Mouse (Mus musculus): ENCODE data around the gene Dnah8. TPM values are rescaled to one million over a fixed set of nuclear protein-coding genes. Genes with fewer than 3 reads are reported as not detected.

The Dnah8 gene
- polyA plus RNA-seq, 1 experiment from 2014 or later: 3.1 TPM

DNA sequence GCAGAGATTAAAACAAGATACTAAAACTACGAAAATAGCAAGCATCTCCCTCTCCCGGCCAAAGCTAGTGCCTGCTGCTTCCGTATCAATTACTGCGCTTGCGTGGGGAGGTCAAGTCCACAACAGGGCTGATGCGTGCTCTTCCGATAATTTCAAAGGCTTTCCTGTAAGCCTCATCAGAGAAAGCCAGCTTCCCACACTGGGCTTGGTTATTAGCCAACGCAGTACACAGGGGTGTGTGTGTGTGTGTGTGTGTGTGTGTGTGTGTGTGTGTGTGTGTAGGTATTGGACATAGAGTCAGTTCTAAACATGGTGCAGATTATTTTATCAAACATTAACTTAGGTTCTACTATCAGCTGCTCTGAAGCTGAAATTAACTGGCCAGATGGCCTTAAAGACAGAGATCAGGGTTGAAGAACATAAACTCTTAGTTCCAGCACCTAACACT lies 17.5 kb upstream of the Dnah8 start:
- ATAC-seq (ENCODE audit: low FRiP score) (no peak), DNase-seq (ENCODE audit: low spot score) (no peak)
- 0 out of 2 replicates have a peak, but pooled peaks cover 6% of the 10 kb centered on the region for H3K4me1 ChIP-seq (replicated peaks; ENCODE audit: control insufficient read depth, insufficient read depth, low read length)
- H3K9ac ChIP-seq: no peak overlapping the region
- H3K4me3 ChIP-seq (replicated peaks; ENCODE audit: low read length): no peak overlapping the region
- no peak overlapping the region for H3K27ac ChIP-seq
- H3K27me3 ChIP-seq (ENCODE audit: control insufficient read depth, insufficient read depth, low read length): no peaks in the 10 kb centered on the region
- 91% methylated on average over 8 of the region's 8 CpGs for WGBS
- no peak overlapping the region for H3K4me2 ChIP-seq (replicated peaks)
- no peaks in the 10 kb centered on the region for H3K9me3 ChIP-seq (ENCODE audit: control insufficient read depth, low read length)
- peaks cover 11% of the 10 kb centered on the region for H3K36me3 ChIP-seq (replicated peaks; ENCODE audit: control insufficient read depth, insufficient read depth)

- H3K36me3 ChIP-seq (replicated peaks; ENCODE audit: control insufficient read depth, insufficient read depth): peaks cover 7% of the 10 kb centered on the region
- H3K27me3 ChIP-seq (ENCODE audit: control insufficient read depth, insufficient read depth, low read length): no peaks in the 10 kb centered on the region
- DNase-seq (ENCODE audit: low spot score) (no peak), ATAC-seq (ENCODE audit: low FRiP score) (no peak)
- no peak overlapping the region for H3K9ac ChIP-seq
- no peak overlapping the region for H3K4me3 ChIP-seq (replicated peaks; ENCODE audit: low read length)
- H3K27ac ChIP-seq: no peak overlapping the region
- H3K4me2 ChIP-seq (replicated peaks): no peak overlapping the region
- WGBS: 93% methylated on average over 7 of the region's 7 CpGs
- 0 out of 2 replicates have a peak, but pooled peaks cover 6% of the 10 kb centered on the region for H3K4me1 ChIP-seq (replicated peaks; ENCODE audit: control insufficient read depth, insufficient read depth, low read length)
- H3K9me3 ChIP-seq (ENCODE audit: control insufficient read depth, low read length): no peaks in the 10 kb centered on the region
These were observed 16.8 kb upstream of the Dnah8 start for GRCm38 (mm10) chr17:30607330-30607729.

GRCm38 (mm10) chr17:30607909-30608495 lies 16.2 kb upstream of the Dnah8 start:
- no peak overlapping the region for H3K4me3 ChIP-seq (replicated peaks; ENCODE audit: low read length)
- 53% methylated on average over 8 of the region's 8 CpGs for WGBS
- H3K27me3 ChIP-seq (ENCODE audit: control insufficient read depth, insufficient read depth, low read length): no peaks in the 10 kb centered on the region
- no peak overlapping the region for H3K9ac ChIP-seq
- H3K27ac ChIP-seq: no peak overlapping the region
- DNase-seq (ENCODE audit: low spot score): no peak
- H3K4me2 ChIP-seq (replicated peaks): no peak overlapping the region
- no peaks in the 10 kb centered on the region for H3K9me3 ChIP-seq (ENCODE audit: control insufficient read depth, low read length)
- peaks cover 2% of the 10 kb centered on the region; the same call in 1 of the 2 replicates for H3K36me3 ChIP-seq (replicated peaks; ENCODE audit: control insufficient read depth, insufficient read depth)
- 0 out of 2 replicates have a peak, but pooled peaks cover 6% of the 10 kb centered on the region for H3K4me1 ChIP-seq (replicated peaks; ENCODE audit: control insufficient read depth, insufficient read depth, low read length)
- no peak for ATAC-seq (ENCODE audit: low FRiP score)

DNA sequence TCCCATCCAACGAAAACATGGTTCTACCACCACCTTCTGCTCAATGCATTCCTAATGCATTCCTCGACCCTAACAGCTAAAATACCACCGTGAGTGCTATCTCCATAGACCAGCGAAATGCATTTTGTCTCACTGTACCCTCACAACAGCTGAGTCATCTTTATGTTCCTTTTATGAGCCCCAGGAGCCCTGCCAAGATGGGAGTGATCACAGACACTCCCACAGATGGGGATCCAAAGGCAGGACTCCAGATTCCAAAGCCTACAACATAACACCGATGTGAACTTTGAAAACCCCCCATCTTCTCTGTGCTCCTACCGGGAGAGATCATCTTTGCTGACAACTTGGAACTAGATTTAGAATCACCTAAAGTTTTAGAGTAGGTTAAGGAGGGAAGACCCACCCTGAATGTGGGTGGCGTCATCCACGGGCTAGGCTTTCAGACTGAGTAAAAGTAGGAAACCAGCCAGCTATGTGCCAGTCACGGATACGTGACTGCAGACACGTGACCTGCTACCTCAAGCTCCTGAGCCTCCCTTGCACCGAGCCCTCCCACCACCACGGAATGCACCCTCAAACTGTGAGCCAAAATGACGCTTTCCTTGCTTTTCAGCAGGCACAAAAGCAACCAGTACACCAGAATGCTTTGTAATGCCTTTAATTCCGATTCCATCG lies 14.7 kb upstream of the Dnah8 start:
- Histone ChIP-seq H3K4me3 (replicated peaks; ENCODE audit: low read length) (no peak overlapping the region), H3K4me2 (replicated peaks) (no peak overlapping the region), H3K9ac (no peak overlapping the region), H3K4me1 (replicated peaks; ENCODE audit: control insufficient read depth, insufficient read depth, low read length) (0 out of 2 replicates have a peak, but pooled peaks cover 6% of the 10 kb centered on the region), H3K9me3 (ENCODE audit: control insufficient read depth, low read length) (no peaks in the 10 kb centered on the region), H3K36me3 (replicated peaks; ENCODE audit: control insufficient read depth, insufficient read depth) (no peaks in the 10 kb centered on the region), H3K27ac (no peak overlapping the region), H3K27me3 (ENCODE audit: control insufficient read depth, insufficient read depth, low read length) (no peaks in the 10 kb centered on the region)
- ATAC-seq (ENCODE audit: low FRiP score) (no peak), DNase-seq (ENCODE audit: low spot score) (no peak)
- 90% methylated on average over 16 of the region's 16 CpGs for WGBS

DNA sequence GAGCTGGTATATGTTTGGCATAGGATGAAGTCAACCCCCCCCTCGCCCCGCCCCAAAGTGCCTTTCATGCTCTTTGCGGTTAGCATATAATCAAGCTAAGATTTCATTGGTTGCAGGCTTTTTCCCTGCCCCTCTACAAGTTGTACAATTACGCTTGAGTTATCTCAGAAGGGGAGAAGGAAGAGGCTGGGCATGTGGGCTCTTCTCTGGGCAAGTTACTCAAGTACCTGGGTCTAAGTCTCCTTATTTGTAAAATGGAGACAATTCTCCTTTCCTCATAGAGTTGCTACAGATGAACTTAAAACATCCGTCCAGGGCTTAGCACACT lies 14.2 kb upstream of the Dnah8 start:
- 0 out of 2 replicates have a peak, but pooled peaks cover 6% of the 10 kb centered on the region for H3K4me1 ChIP-seq (replicated peaks; ENCODE audit: control insufficient read depth, insufficient read depth, low read length)
- H3K36me3 ChIP-seq (replicated peaks; ENCODE audit: control insufficient read depth, insufficient read depth): no peaks in the 10 kb centered on the region
- WGBS: 95% methylated on average over 5 of the region's 5 CpGs
- no peaks in the 10 kb centered on the region for H3K27me3 ChIP-seq (ENCODE audit: control insufficient read depth, insufficient read depth, low read length)
- no peaks in the 10 kb centered on the region for H3K9me3 ChIP-seq (ENCODE audit: control insufficient read depth, low read length)
- no peak overlapping the region for H3K4me2 ChIP-seq (replicated peaks)
- ATAC-seq (ENCODE audit: low FRiP score): no peak
- no peak for DNase-seq (ENCODE audit: low spot score)
- H3K27ac ChIP-seq: no peak overlapping the region
- H3K4me3 ChIP-seq (replicated peaks; ENCODE audit: low read length): no peak overlapping the region
- no peak overlapping the region for H3K9ac ChIP-seq

- H3K27me3 ChIP-seq (ENCODE audit: control insufficient read depth, insufficient read depth, low read length): no peaks in the 10 kb centered on the region
- DNase-seq (ENCODE audit: low spot score) (no peak), ATAC-seq (ENCODE audit: low FRiP score) (no peak)
- H3K36me3 ChIP-seq (replicated peaks; ENCODE audit: control insufficient read depth, insufficient read depth): no peaks in the 10 kb centered on the region
- no peak overlapping the region for H3K9ac ChIP-seq
- H3K27ac ChIP-seq: no peak overlapping the region
- H3K4me2 ChIP-seq (replicated peaks): peak overlapping the region; percentile 67; the same call in 1 of the 2 replicates
- 85% methylated on average over 1 of the region's 1 CpGs for WGBS
- H3K9me3 ChIP-seq (ENCODE audit: control insufficient read depth, low read length): no peaks in the 10 kb centered on the region
- H3K4me1 ChIP-seq (replicated peaks; ENCODE audit: control insufficient read depth, insufficient read depth, low read length): 0 out of 2 replicates have a peak, but pooled peaks cover 6% of the 10 kb centered on the region
- no peak overlapping the region for H3K4me3 ChIP-seq (replicated peaks; ENCODE audit: low read length)
These were observed 13.4 kb upstream of the Dnah8 start for GRCm38 (mm10) chr17:30610739-30611138.

GRCm38 (mm10) chr17:30611221-30612074 lies 12.7 kb upstream of the Dnah8 start:
- Histone ChIP-seq H3K4me1 (replicated peaks; ENCODE audit: control insufficient read depth, insufficient read depth, low read length) (0 out of 2 replicates have a peak, but pooled peaks cover 6% of the 10 kb centered on the region), H3K36me3 (replicated peaks; ENCODE audit: control insufficient read depth, insufficient read depth) (no peaks in the 10 kb centered on the region), H3K9ac (peak overlapping the region; percentile 68), H3K4me2 (replicated peaks) (peak overlapping the region; percentile 67), H3K27ac (peak overlapping the region; percentile 81), H3K9me3 (ENCODE audit: control insufficient read depth, low read length) (no peaks in the 10 kb centered on the region), H3K4me3 (replicated peaks; ENCODE audit: low read length) (peak overlapping the region; percentile 49), H3K27me3 (ENCODE audit: control insufficient read depth, insufficient read depth, low read length) (no peaks in the 10 kb centered on the region)
- DNase-seq (ENCODE audit: low spot score) (no peak), ATAC-seq (ENCODE audit: low FRiP score) (no peak)
- 29% methylated on average over 18 of the region's 18 CpGs for WGBS

GRCm38 (mm10) chr17:30612075-30612859 lies 11.9 kb upstream of the Dnah8 start:
- H3K4me2 ChIP-seq (replicated peaks): peak overlapping the region; percentile 67
- H3K4me1 ChIP-seq (replicated peaks; ENCODE audit: control insufficient read depth, insufficient read depth, low read length): 0 out of 2 replicates have a peak, but pooled peaks cover 6% of the 10 kb centered on the region
- no peaks in the 10 kb centered on the region for H3K36me3 ChIP-seq (replicated peaks; ENCODE audit: control insufficient read depth, insufficient read depth)
- no peaks in the 10 kb centered on the region for H3K27me3 ChIP-seq (ENCODE audit: control insufficient read depth, insufficient read depth, low read length)
- WGBS: under 1% methylated on average over 34 of the region's 34 CpGs
- ATAC-seq (ENCODE audit: low FRiP score) (peak; percentile 99), DNase-seq (ENCODE audit: low spot score) (peak; percentile 94)
- peak overlapping the region; percentile 81 for H3K27ac ChIP-seq
- peak overlapping the region; percentile 49 for H3K4me3 ChIP-seq (replicated peaks; ENCODE audit: low read length)
- peak overlapping the region; percentile 68 for H3K9ac ChIP-seq
- H3K9me3 ChIP-seq (ENCODE audit: control insufficient read depth, low read length): no peaks in the 10 kb centered on the region
